Mouse (Mus musculus): ENCODE measurements around the gene Tbc1d14. TPM values are rescaled to one million over a fixed set of nuclear protein-coding genes. Genes with fewer than 3 reads are reported as not detected.

The Tbc1d14 gene
- total RNA-seq, 2 experiments from 2014 or later: 101 to 105 TPM

DNA sequence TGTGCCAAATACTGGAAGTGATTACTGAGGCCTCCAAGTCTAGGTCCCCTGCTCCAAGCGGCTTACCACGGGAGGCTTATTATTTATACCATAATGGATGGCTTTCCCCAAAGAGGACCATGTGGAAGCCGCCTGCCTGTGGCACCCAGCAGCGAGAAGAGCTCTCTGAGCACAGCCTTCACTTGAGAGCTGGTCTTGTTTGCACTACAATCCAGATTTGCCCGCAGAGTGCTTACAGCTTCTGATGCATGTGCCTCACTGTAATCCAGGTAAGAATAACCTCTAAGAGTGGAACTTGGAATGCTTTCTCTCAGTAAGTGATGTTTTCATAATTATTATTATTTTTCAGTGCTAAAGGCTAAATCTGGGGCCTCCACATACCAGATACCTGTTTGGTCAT is 34.0 kb downstream of the Tbc1d14 start:
- H3K27ac ChIP-seq: peak overlapping the region; percentile 82
- TF ChIP-seq CTCF (conservative IDR thresholded peaks at IDR 0.05): no peak
- H3K4me3 ChIP-seq: no peak overlapping the region
- DNase-seq (ENCODE audit: low spot score in 2 of 2): no peak

GRCm38 (mm10) chr5:36558526-36558925 is 34.5 kb downstream of the Tbc1d14 start:
- H3K4me3 ChIP-seq: no peak overlapping the region
- no peak for TF ChIP-seq CTCF (conservative IDR thresholded peaks at IDR 0.05)
- DNase-seq (ENCODE audit: low spot score in 2 of 2): no peak

GRCm38 (mm10) chr5:36557584-36558308 is 35.3 kb downstream of the Tbc1d14 start:
- no peak for TF ChIP-seq CTCF (conservative IDR thresholded peaks at IDR 0.05)
- Histone ChIP-seq H3K4me3 (no peak overlapping the region), H3K27ac (peak overlapping the region; percentile 61)
- no peak for DNase-seq (ENCODE audit: low spot score in 2 of 2)

More at GRCm38 (mm10) chr5:36558526-36558925, 34.5 kb downstream of the Tbc1d14 start:
- peak overlapping the region; percentile 82 for H3K27ac ChIP-seq

GRCm38 (mm10) chr5:36556906-36557305 is 36.2 kb downstream of the Tbc1d14 start:
- H3K4me3 ChIP-seq: no peak overlapping the region
- peak overlapping the region; percentile 61; the same call in 1 of the 2 replicates for H3K27ac ChIP-seq
- no peak for TF ChIP-seq CTCF (conservative IDR thresholded peaks at IDR 0.05)
- DNase-seq (ENCODE audit: low spot score in 2 of 2): no peak

- no peak for DNase-seq (ENCODE audit: low spot score in 2 of 2)
- no peak overlapping the region for H3K4me3 ChIP-seq
- TF ChIP-seq CTCF (conservative IDR thresholded peaks at IDR 0.05): no peak
Observed at GRCm38 (mm10) chr5:36556289-36556688, 36.8 kb downstream of the Tbc1d14 start.

GRCm38 (mm10) chr5:36554496-36554895 is 38.6 kb downstream of the Tbc1d14 start:
- no peak for DNase-seq (ENCODE audit: low spot score in 2 of 2)
- TF ChIP-seq CTCF (conservative IDR thresholded peaks at IDR 0.05): no peak
- H3K27ac ChIP-seq: no peak overlapping the region
- H3K4me3 ChIP-seq: no peak overlapping the region

More at GRCm38 (mm10) chr5:36556289-36556688, 36.8 kb downstream of the Tbc1d14 start:
- peak overlapping the region; percentile 61; the same call in 1 of the 2 replicates for H3K27ac ChIP-seq

- no peak overlapping the region; the same call in 1 of the 2 replicates for H3K27ac ChIP-seq
- no peak for TF ChIP-seq CTCF (conservative IDR thresholded peaks at IDR 0.05)
- no peak for DNase-seq (ENCODE audit: low spot score in 2 of 2)
- H3K4me3 ChIP-seq: no peak overlapping the region
Observed at GRCm38 (mm10) chr5:36553886-36554285, 39.2 kb downstream of the Tbc1d14 start.

DNA sequence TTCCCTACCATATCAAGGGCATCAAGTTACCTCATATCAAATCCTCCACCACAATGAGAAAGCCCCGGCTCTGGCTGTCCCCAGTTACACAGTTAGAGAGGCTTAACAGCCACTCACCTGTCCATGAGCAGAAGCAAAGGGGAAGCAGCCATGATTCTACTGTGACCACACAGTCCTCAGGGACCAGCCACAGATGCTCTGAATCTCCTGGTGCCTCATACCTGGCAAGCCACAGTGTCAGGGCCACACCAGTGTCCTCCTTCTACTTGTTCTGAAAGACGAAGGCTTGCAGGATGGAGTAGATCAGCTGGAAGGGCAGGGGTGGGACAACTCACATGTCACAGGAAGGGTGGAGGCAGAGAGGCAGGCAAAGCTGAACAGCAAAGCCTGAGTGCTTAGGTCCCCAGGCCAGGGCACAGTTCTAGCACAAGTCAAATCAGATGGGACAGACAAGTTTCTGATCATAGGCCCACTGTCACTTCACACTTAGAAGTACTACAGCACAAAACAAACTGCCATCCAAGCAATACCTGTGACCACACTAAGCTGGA is 39.9 kb downstream of the Tbc1d14 start:
- no peak overlapping the region for H3K27ac ChIP-seq
- H3K4me3 ChIP-seq: no peak overlapping the region
- TF ChIP-seq CTCF (conservative IDR thresholded peaks at IDR 0.05): no peak
- no peak for DNase-seq (ENCODE audit: low spot score in 2 of 2)

- H3K27ac ChIP-seq: no peak overlapping the region
- no peak overlapping the region for H3K4me3 ChIP-seq
- no peak for TF ChIP-seq CTCF (conservative IDR thresholded peaks at IDR 0.05)
Observed at GRCm38 (mm10) chr5:36552391-36552790, 40.7 kb downstream of the Tbc1d14 start.

DNA sequence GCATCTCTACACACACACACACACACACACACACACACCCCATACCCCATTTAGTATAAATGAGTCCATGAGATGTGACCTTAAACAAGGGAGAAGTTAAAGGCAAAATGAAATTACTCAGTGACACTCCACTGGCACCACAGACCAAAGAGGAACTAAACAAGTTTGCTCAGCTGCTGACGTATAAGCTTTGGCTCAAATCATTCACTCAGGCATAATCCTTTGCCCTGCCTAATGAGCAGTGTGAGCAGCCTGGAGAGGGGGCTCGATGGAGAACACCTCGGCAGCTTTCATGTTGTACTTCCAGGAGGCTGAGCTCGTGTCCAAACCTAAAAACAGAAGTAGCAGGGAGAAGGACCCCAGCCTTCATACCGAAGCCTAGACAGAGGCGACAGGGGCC is 43.8 kb downstream of the Tbc1d14 start:
- Histone ChIP-seq H3K4me3 (no peak overlapping the region), H3K27ac (no peak overlapping the region)
- TF ChIP-seq CTCF (conservative IDR thresholded peaks at IDR 0.05): no peak
- no peak for DNase-seq (ENCODE audit: low spot score in 2 of 2)

More at GRCm38 (mm10) chr5:36552391-36552790, 40.7 kb downstream of the Tbc1d14 start:
- DNase-seq (ENCODE audit: low spot score in 2 of 2): no peak

GRCm38 (mm10) chr5:36544765-36545164 is 48.3 kb downstream of the Tbc1d14 start:
- Histone ChIP-seq H3K27ac (no peak overlapping the region), H3K4me3 (no peak overlapping the region)
- no peak for DNase-seq (ENCODE audit: low spot score in 2 of 2)
- no peak for TF ChIP-seq CTCF (conservative IDR thresholded peaks at IDR 0.05)

DNA sequence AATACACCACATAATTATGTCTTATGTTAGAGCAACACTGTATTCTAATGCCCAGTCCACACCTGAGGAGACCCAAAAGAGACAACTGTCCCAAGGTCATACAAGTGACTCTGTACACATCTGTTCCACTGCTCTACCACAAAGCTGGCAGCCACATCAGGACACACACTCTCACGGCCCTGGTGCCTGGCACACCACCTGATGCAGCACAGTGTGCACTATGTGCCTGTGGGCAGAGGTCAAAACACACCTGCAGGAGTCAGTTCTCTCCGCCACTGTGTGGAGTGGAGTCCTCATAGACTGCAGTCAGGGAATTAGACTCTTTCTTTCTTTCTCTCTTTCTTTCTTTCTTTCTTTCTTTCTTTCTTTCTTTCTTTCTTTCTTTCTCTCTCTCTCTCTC is 52.1 kb downstream of the Tbc1d14 start:
- no peak for TF ChIP-seq CTCF (conservative IDR thresholded peaks at IDR 0.05)
- no peak for DNase-seq (ENCODE audit: low spot score in 2 of 2)
- no peak overlapping the region for H3K4me3 ChIP-seq
- no peak overlapping the region for H3K27ac ChIP-seq

- peak overlapping the region; percentile 53 for H3K27ac ChIP-seq
- H3K4me3 ChIP-seq: no peak overlapping the region
- peak in 1 of 2 experiments; percentile 60 for DNase-seq (ENCODE audit: low spot score in 2 of 2)
- TF ChIP-seq CTCF (conservative IDR thresholded peaks at IDR 0.05): peak; percentile 95
Observed at GRCm38 (mm10) chr5:36538576-36539187, 54.4 kb downstream of the Tbc1d14 start.
